Mouse (Mus musculus): ENCODE data around the gene Pbld2.

DNA sequence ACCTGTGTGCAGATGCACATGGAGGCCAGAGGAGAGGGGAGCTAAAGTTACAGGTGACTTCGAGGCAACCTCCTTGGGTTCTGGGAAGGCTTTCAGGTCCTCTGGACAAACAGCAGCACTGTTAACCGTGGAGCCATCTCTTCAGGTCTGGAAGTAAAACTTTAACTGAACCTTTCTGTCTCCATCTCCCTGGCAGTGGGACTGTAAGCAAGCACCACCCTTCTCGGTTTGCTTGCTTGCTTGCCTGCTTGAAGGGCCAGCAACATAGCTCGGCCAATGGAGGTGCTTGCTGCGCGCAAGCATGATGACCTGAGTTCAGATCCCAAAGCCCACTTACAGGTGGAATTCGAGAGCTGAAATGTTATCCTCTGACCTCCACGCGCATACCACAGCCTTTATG, 40.4 kb downstream of the Pbld2 start:
- no peak for TF ChIP-seq CTCF (IDR thresholded peaks at IDR 0.05; ENCODE audit: low read depth)
- TF ChIP-seq EP300 (optimal IDR thresholded peaks at IDR 0.05) = no peak

All from stomach, postnatal 0 days (tissue).